Mouse (Mus musculus) CH12.LX (cell line): ENCODE data around the gene Psmd7. TPM values are rescaled to one million over a fixed set of nuclear protein-coding genes. Genes with fewer than 3 reads are reported as not detected.
A peak's percentile ranks its signal among the peaks of the same experiment; 100 is the strongest.

ENCODE experiments used
- DNase-seq: peaks from one replicate; pipeline ENCODE4 v3.0.0-alpha.2; 2013; ENCODE audit errors: extremely low read depth
- H3K27ac ChIP-seq: 2 replicates; pipeline ENCODE4 v1.5.1; 2012; ENCODE audit warnings: low read depth, mild to moderate bottlenecking, control low read depth, moderate library complexity; ENCODE audit not compliant: insufficient read depth
- H3K27me3 ChIP-seq: replicated peaks from 2 replicates; pipeline ENCODE3; 2012; ENCODE audit warnings: inconsistent platforms
- H3K36me3 ChIP-seq, 2 experiments: replicated peaks in 1 of 2; 2 replicates each; pipeline versions ENCODE3 to v1.6.1; 2012; ENCODE audit warnings: inconsistent platforms in 1 of 2, low read length in 1 of 2, mild to moderate bottlenecking in 1 of 2, mixed read lengths in 1 of 2, moderate library complexity in 1 of 2; ENCODE audit not compliant: control insufficient read depth in 1 of 2, insufficient read depth in 1 of 2
- H3K4me1 ChIP-seq, 2 experiments: 2 replicates each; pipeline ENCODE4 v1.6.1; 2012; ENCODE audit warnings: inconsistent platforms in 1 of 2, moderate library complexity in 1 of 2; ENCODE audit not compliant: insufficient read depth in 2 of 2, control insufficient read depth in 1 of 2
- H3K4me2 ChIP-seq: 2 replicates; pipeline ENCODE4 v1.6.1; 2012; ENCODE audit warnings: low read depth, mild to moderate bottlenecking, control low read depth; ENCODE audit not compliant: poor library complexity, insufficient read depth, severe bottlenecking
- H3K4me3 ChIP-seq, 3 experiments: fragments of 150-350 bp in 1 of 3; sonication (generic) in 1 of 3; replicated peaks in 1 of 3; 2 replicates each; pipeline versions ENCODE3 to v1.5.1; 2011 to 2012; ENCODE audit warnings: low read depth in 2 of 3, low read length in 2 of 3, mild to moderate bottlenecking in 2 of 3, moderate library complexity in 2 of 3, control low read depth in 1 of 3, improper control_type of control experiment in 1 of 3, inconsistent platforms in 1 of 3, mixed read lengths in 1 of 3; ENCODE audit not compliant: poor library complexity in 1 of 3
- H3K79me2 ChIP-seq: replicated peaks from 2 replicates; pipeline ENCODE4 v1.6.1; 2012; ENCODE audit warnings: mild to moderate bottlenecking, moderate library complexity; ENCODE audit not compliant: control insufficient read depth, poor library complexity, insufficient read depth, severe bottlenecking; ENCODE audit errors: extremely low read depth
- H3K9ac ChIP-seq: 2 replicates; pipeline ENCODE4 v1.6.1; 2012; ENCODE audit warnings: low read depth, mild to moderate bottlenecking, control low read depth, moderate library complexity; ENCODE audit not compliant: insufficient read depth
- H3K9me3 ChIP-seq: replicated peaks from 2 replicates; pipeline ENCODE3; 2012; ENCODE audit warnings: low read length, inconsistent platforms, mixed read lengths
- BHLHE40 ChIP-seq: IDR thresholded peaks from 2 replicates; pipeline ENCODE4 v1.6.1; 2011; ENCODE audit warnings: mild to moderate bottlenecking, low read depth, low read length, improper control_type of control experiment
- CHD1 ChIP-seq: IDR thresholded peaks from 2 replicates; pipeline ENCODE4 v1.6.1; 2012; ENCODE audit warnings: low read depth, low read length, improper control_type of control experiment, inconsistent platforms
- CTCF ChIP-seq, 2 experiments: IDR thresholded peaks in 1 of 2; conservative IDR thresholded peaks in 1 of 2; 2 replicates each; pipeline ENCODE4 v1.5.1; 2011 to 2012; ENCODE audit warnings: low read depth in 2 of 2, low read length in 2 of 2, improper control_type of control experiment in 1 of 2, inconsistent platforms in 1 of 2, mild to moderate bottlenecking in 1 of 2, moderate library complexity in 1 of 2
- E2F4 ChIP-seq: IDR thresholded peaks from 2 replicates; pipeline ENCODE4 v1.6.1; 2011; ENCODE audit warnings: low read depth, low read length, improper control_type of control experiment; ENCODE audit not compliant: insufficient replicate concordance
- EP300 ChIP-seq: IDR thresholded peaks from 2 replicates; pipeline ENCODE4 v1.6.1; 2011; ENCODE audit warnings: low read length, improper control_type of control experiment
- ETS1 ChIP-seq: conservative IDR thresholded peaks from 2 replicates; pipeline ENCODE4 v1.6.1; 2012; ENCODE audit warnings: low read depth, mild to moderate bottlenecking, inconsistent platforms, low read length, improper control_type of control experiment, moderate library complexity
- GABPA ChIP-seq: IDR thresholded peaks from 2 replicates; pipeline ENCODE4 v1.6.1; 2012; ENCODE audit warnings: low read depth, low read length, improper control_type of control experiment, inconsistent platforms; ENCODE audit not compliant: insufficient replicate concordance
- HCFC1 ChIP-seq: IDR thresholded peaks from 2 replicates; pipeline ENCODE4 v1.6.1; 2012; ENCODE audit warnings: low read depth, mild to moderate bottlenecking, inconsistent platforms, low read length, improper control_type of control experiment
- IRF4 ChIP-seq: IDR thresholded peaks from 2 replicates; pipeline ENCODE4 v1.6.1; 2014; ENCODE audit warnings: low read depth, mild to moderate bottlenecking, inconsistent platforms, low read length, improper control_type of control experiment
- JUN ChIP-seq: IDR thresholded peaks from 2 replicates; pipeline ENCODE4 v1.6.1; 2011; ENCODE audit warnings: low read depth, mild to moderate bottlenecking, low read length, improper control_type of control experiment, moderate library complexity; ENCODE audit not compliant: insufficient read depth
- JUND ChIP-seq: conservative IDR thresholded peaks from 2 replicates; pipeline ENCODE4 v1.6.1; 2011; ENCODE audit warnings: low read depth, low read length, improper control_type of control experiment
- MAFK ChIP-seq: IDR thresholded peaks from 2 replicates; pipeline ENCODE4 v1.6.1; 2011; ENCODE audit warnings: low read length, improper control_type of control experiment; ENCODE audit not compliant: insufficient replicate concordance
- MXI1 ChIP-seq: IDR thresholded peaks from 2 replicates; pipeline ENCODE4 v1.6.1; 2011; ENCODE audit warnings: mild to moderate bottlenecking, low read depth, low read length, improper control_type of control experiment
- POLR2A ChIP-seq: IDR thresholded peaks from 2 replicates; pipeline ENCODE4 v1.6.1; 2011; ENCODE audit warnings: low read depth, mild to moderate bottlenecking, improper control_type of control experiment, low read length
- POLR2AphosphoS2 ChIP-seq: IDR thresholded peaks from 2 replicates; pipeline ENCODE4 v1.6.1; 2011; ENCODE audit warnings: low read depth, low read length, improper control_type of control experiment
- RAD21 ChIP-seq: IDR thresholded peaks from 2 replicates; pipeline ENCODE4 v1.6.1; 2011; ENCODE audit warnings: low read depth, mild to moderate bottlenecking, low read length, improper control_type of control experiment, moderate library complexity
- RCOR1 ChIP-seq: conservative IDR thresholded peaks from 2 replicates; pipeline ENCODE4 v1.6.1; 2012; ENCODE audit warnings: low read depth, mild to moderate bottlenecking, inconsistent platforms, low read length, improper control_type of control experiment
- SIN3A ChIP-seq: IDR thresholded peaks from 2 replicates; pipeline ENCODE4 v1.6.1; 2012; ENCODE audit warnings: low read length, improper control_type of control experiment, inconsistent platforms
- UBTF ChIP-seq: IDR thresholded peaks from 2 replicates; pipeline ENCODE4 v1.6.1; 2012; ENCODE audit warnings: low read depth, mild to moderate bottlenecking, inconsistent platforms, low read length, improper control_type of control experiment, moderate library complexity
- USF1 ChIP-seq: IDR thresholded peaks from 2 replicates; pipeline ENCODE4 v1.6.1; 2014; ENCODE audit warnings: low read depth, mild to moderate bottlenecking, inconsistent platforms, low read length, improper control_type of control experiment
- ZKSCAN1 ChIP-seq: IDR thresholded peaks from 2 replicates; pipeline ENCODE4 v1.6.1; 2012; ENCODE audit warnings: low read depth, inconsistent platforms, low read length, improper control_type of control experiment, borderline replicate concordance
- ZMIZ1 ChIP-seq: IDR thresholded peaks from 2 replicates; pipeline ENCODE4 v1.6.1; 2012; ENCODE audit warnings: low read depth, mild to moderate bottlenecking, inconsistent platforms, low read length, improper control_type of control experiment
- ZNF384 ChIP-seq: IDR thresholded peaks from 2 replicates; pipeline ENCODE4 v1.6.1; 2012; ENCODE audit warnings: low read depth, low read length, improper control_type of control experiment, inconsistent platforms
- dilution Hi-C: fragments of 300-500 bp; cut with MboI; formaldehyde crosslinking; loops from 2 replicates; pipeline ENCODE4 v1.14.3; 2020; ENCODE audit warnings: low sequenced_read_pairs; ENCODE audit not compliant: extremely low pct_unique_long_range_greater_than_20kb, extremely low pct_ligation_motif_present
- in situ Hi-C: fragments of 300-500 bp; cut with MboI; formaldehyde crosslinking; loops from 3 replicates; pipeline ENCODE4 v1.14.3; 2019; ENCODE audit warnings: low sequenced_read_pairs, low pct_ligation_motif_present, low pct_unique_long_range_greater_than_20kb, mixed read lengths
- polyA plus RNA-seq: library from polyadenylated mRNA; unstranded; fragments of >175 nt; gene quantifications from 2 replicates; pipeline ENCODE4 v1.2.1, GENCODE M21; 2012; ENCODE audit warnings: low read depth; ENCODE audit not compliant: insufficient read length
- total RNA-seq, 2 experiments: library from RNA; depleted of rRNA; stranded (reverse); fragments of 300-350 nt in 1 of 2; fragments of >200 nt in 1 of 2; gene quantifications; 2 replicates each; pipeline ENCODE4 v1.2.3; 2012 to 2014

Gene Psmd7
- total and polyA plus RNA-seq, 3 experiments: 56.7 to 353 (median 110) TPM

GRCm38 (mm10) chr8:107621930-107622623, 33.8 kb upstream of the Psmd7 start:
- Histone ChIP-seq H3K4me2 (peak overlapping the region; percentile 70), H3K27ac (no peak overlapping the region), H3K36me3 (no peaks in the 10 kb centered on the region), H3K4me3 (peak overlapping the region; percentile 30 to 41 (median 40)), H3K9me3 (peaks cover 2% of the 10 kb centered on the region), H3K27me3 (no peaks in the 10 kb centered on the region), H3K79me2 (no peaks in the 10 kb centered on the region), H3K4me1 (peaks cover 7 to 15% of the 10 kb centered on the region in 2 experiments), H3K9ac (no peak overlapping the region)
- in situ Hi-C loops (no loop called here), dilution Hi-C loops (no loop called here)
- 0 out of 2 replicates have a peak, but pooled peaks have one; percentile 2 for TF ChIP-seq BHLHE40
- no peak for TF ChIP-seq USF1
- peak; percentile 50; the same call in 1 of the 2 replicates for TF ChIP-seq ETS1
- TF ChIP-seq RAD21: no peak
- TF ChIP-seq IRF4: peak; percentile 85
- no peak for TF ChIP-seq GABPA
- no peak for TF ChIP-seq UBTF
- peak; percentile 51; the same call in 1 of the 2 replicates for TF ChIP-seq JUN
- no peak for TF ChIP-seq ZMIZ1
- peak; percentile 89 for TF ChIP-seq JUND
- no peak for TF ChIP-seq POLR2A
- peak; percentile 61 for TF ChIP-seq EP300
- peak; percentile 69 for TF ChIP-seq MAFK
- no peak for TF ChIP-seq ZKSCAN1
- no peak for TF ChIP-seq RCOR1
- TF ChIP-seq CTCF (conservative IDR thresholded peaks at IDR 0.05 in 1 of 2, IDR thresholded peaks at IDR 0.05 in 1 of 2; ENCODE audit: low read depth in 2 of 2, low read length in 2 of 2): no peak
- no peak for TF ChIP-seq E2F4
- TF ChIP-seq POLR2AphosphoS2: no peak
- peak; percentile 27 for DNase-seq

- in situ Hi-C loops (no loop called here), dilution Hi-C loops (no loop called here)
- H3K27me3 ChIP-seq: no peaks in the 10 kb centered on the region
- H3K36me3 ChIP-seq: no peaks in the 10 kb centered on the region
- TF ChIP-seq UBTF (no peak), HCFC1 (no peak), ETS1 (no peak), IRF4 (no peak), RAD21 (no peak), SIN3A (no peak), USF1 (no peak), JUN (no peak), ZNF384 (no peak), MXI1 (no peak), CHD1 (no peak), E2F4 (no peak)
- TF ChIP-seq, all 38 proteins: peak for 0
- no peak overlapping the region for H3K4me2 ChIP-seq
- H3K4me3 ChIP-seq: no peak overlapping the region
- DNase-seq: no peak
- H3K9me3 ChIP-seq: peaks cover 2% of the 10 kb centered on the region
- H3K4me1 ChIP-seq: peaks cover 7 to 15% of the 10 kb centered on the region in 2 experiments
- H3K9ac ChIP-seq: no peak overlapping the region
- no peak overlapping the region for H3K27ac ChIP-seq
- H3K79me2 ChIP-seq: no peaks in the 10 kb centered on the region
These were observed 32.9 kb upstream of the Psmd7 start for GRCm38 (mm10) chr8:107621136-107621535.
